Mouse (Mus musculus): Measurements from ENCODE around the gene Exoc4. TPM values are rescaled to one million over a fixed set of nuclear protein-coding genes. Genes with fewer than 3 reads are reported as not detected.
A peak's percentile ranks its signal among the peaks of the same experiment; 100 is the strongest.

Gene Exoc4
- total RNA-seq (2012; rRNA removed) = 36.9 and 41.9 TPM in 2 replicates
- 37.5 and 46.4 TPM in 2 replicates for total RNA-seq (2014; rRNA removed)
- 26.5 and 31.2 TPM in 2 replicates for polyA plus RNA-seq (2012; ENCODE audit: insufficient read length, low read depth)

DNA sequence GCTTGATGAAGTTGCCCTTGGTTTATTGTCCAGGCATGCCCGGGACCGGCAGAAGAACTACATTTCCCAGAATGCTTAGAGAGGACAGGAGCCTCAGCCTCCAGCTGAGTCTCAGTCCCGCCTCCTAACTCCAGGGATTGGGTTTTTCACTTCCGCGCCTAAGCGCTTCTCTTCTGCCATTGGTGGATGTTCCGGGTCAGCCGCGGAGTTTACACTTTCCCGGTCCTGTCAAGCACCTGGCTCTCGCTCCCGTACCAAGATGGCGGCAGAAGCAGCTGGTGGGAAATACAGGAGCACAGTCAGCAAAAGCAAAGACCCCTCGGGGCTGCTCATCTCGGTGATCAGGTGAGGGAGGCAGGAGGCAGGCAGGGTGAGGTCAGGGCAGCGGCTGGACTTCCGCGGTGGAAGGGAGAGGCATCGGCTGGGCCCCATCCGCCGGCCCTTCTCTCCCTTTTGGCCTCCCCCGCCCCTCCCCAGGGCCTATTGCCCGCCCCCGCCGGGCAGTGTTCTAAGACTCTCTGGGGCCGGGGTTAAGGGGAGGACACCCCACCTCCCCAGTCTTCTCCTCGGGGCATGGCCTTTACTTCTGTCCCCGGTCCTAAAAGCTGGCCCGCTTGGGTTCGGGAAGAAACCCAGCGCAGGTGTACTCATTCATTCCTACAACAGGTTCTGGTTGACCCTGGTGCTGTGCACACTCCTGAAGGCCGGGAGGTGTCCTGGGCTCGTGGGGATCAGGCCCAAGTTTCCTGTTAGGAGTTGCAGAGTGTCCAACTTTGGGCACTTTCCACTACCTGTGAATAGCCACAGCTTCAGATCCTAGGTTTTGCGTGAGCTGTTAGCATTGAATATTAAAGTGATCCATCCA, at the start of gene Exoc4:
Gene Exoc4 (plus strand): TSS at position 192 of the 865 bp plus-strand sequence.
- in situ Hi-C loops (cut with MboI; ENCODE audit: low pct_ligation_motif_present, low pct_unique_long_range_greater_than_20kb, low sequenced_read_pairs) = no loop called here
- peak within 1 kb of the TSS; percentile 87 for H3K4me2 ChIP-seq (ENCODE audit: insufficient read depth, low read depth, poor library complexity, severe bottlenecking)
- dilution Hi-C loops (cut with MboI; ENCODE audit: extremely low pct_ligation_motif_present, extremely low pct_unique_long_range_greater_than_20kb, low sequenced_read_pairs) = no loop called here
- H3K27ac ChIP-seq (ENCODE audit: insufficient read depth, low read depth) = no peak within 1 kb of the TSS
- H3K27me3 ChIP-seq (replicated peaks) = no peaks in the 10 kb centered on the region
- peak within 1 kb of the TSS; percentile 82 to 88 (median 84) for H3K4me3 ChIP-seq (replicated peaks in 1 of 3; ENCODE audit: low read depth in 2 of 3, low read length in 2 of 3, poor library complexity in 1 of 3)
- peaks cover 15% of the 10 kb centered on the region for H3K79me2 ChIP-seq (replicated peaks; ENCODE audit: control insufficient read depth, extremely low read depth, insufficient read depth, poor library complexity, severe bottlenecking)
- TF ChIP-seq ZKSCAN1 (IDR thresholded peaks at IDR 0.05; ENCODE audit: borderline replicate concordance, low read depth, low read length) (no peak), ZC3H11A (IDR thresholded peaks at IDR 0.05; ENCODE audit: low read depth, low read length) (no peak), USF2 (conservative IDR thresholded peaks at IDR 0.05; ENCODE audit: low read depth, low read length) (no peak), CHD1 (IDR thresholded peaks at IDR 0.05; ENCODE audit: low read depth, low read length) (no peak), ZMIZ1 (IDR thresholded peaks at IDR 0.05; ENCODE audit: low read depth, low read length) (no peak), UBTF (IDR thresholded peaks at IDR 0.05; ENCODE audit: low read depth, low read length) (no peak), MAFK (IDR thresholded peaks at IDR 0.05; ENCODE audit: insufficient replicate concordance, low read length) (peak; percentile 55; the same call in 1 of the 2 replicates), RAD21 (IDR thresholded peaks at IDR 0.05; ENCODE audit: low read depth, low read length) (no peak), TBP (conservative IDR thresholded peaks at IDR 0.05; ENCODE audit: low read depth, low read length) (peak; percentile 54; the same call in 1 of the 2 replicates), KAT2A (IDR thresholded peaks at IDR 0.05; ENCODE audit: insufficient replicate concordance, low read length) (peak; percentile 91), MXI1 (IDR thresholded peaks at IDR 0.05; ENCODE audit: low read depth, low read length) (peak; percentile 80; the same call in 1 of the 2 replicates), JUND (conservative IDR thresholded peaks at IDR 0.05; ENCODE audit: low read depth, low read length) (no peak), EP300 (IDR thresholded peaks at IDR 0.05; ENCODE audit: low read length) (no peak), POLR2AphosphoS2 (IDR thresholded peaks at IDR 0.05; ENCODE audit: low read depth, low read length) (no peak), CHD2 (IDR thresholded peaks at IDR 0.05; ENCODE audit: low read length) (peak; percentile 90), SIN3A (IDR thresholded peaks at IDR 0.05; ENCODE audit: low read length) (peak; percentile 78), BHLHE40 (IDR thresholded peaks at IDR 0.05; ENCODE audit: low read depth, low read length) (no peak), IRF4 (IDR thresholded peaks at IDR 0.05; ENCODE audit: low read depth, low read length) (peak; percentile 68), E2F4 (IDR thresholded peaks at IDR 0.05; ENCODE audit: insufficient replicate concordance, low read depth, low read length) (peak; percentile 91; the same call in 1 of the 2 replicates), HCFC1 (IDR thresholded peaks at IDR 0.05; ENCODE audit: low read depth, low read length) (peak; percentile 99), NELFE (IDR thresholded peaks at IDR 0.05; ENCODE audit: low read depth, low read length) (peak; percentile 55), MEF2A (IDR thresholded peaks at IDR 0.05; ENCODE audit: borderline replicate concordance, low read depth, low read length) (0 out of 2 replicates have a peak, but pooled peaks have one; percentile 8), RCOR1 (conservative IDR thresholded peaks at IDR 0.05; ENCODE audit: low read depth, low read length) (no peak), TCF12 (IDR thresholded peaks at IDR 0.05; ENCODE audit: low read depth, low read length) (peak; percentile 48; the same call in 1 of the 2 replicates), GABPA (IDR thresholded peaks at IDR 0.05; ENCODE audit: insufficient replicate concordance, low read depth, low read length) (peak; percentile 40; the same call in 1 of the 2 replicates), ELF1 (IDR thresholded peaks at IDR 0.05; ENCODE audit: low read depth, low read length) (peak; percentile 97), ETS1 (conservative IDR thresholded peaks at IDR 0.05; ENCODE audit: low read depth, low read length) (0 out of 2 replicates have a peak, but pooled peaks have one; percentile 17), MYC (IDR thresholded peaks at IDR 0.05; ENCODE audit: low read depth, low read length) (no peak), MAZ (IDR thresholded peaks at IDR 0.05; ENCODE audit: low read depth, low read length) (no peak), ZNF384 (IDR thresholded peaks at IDR 0.05; ENCODE audit: low read depth, low read length) (no peak), MAX (IDR thresholded peaks at IDR 0.05; ENCODE audit: low read length) (no peak), NRF1 (IDR thresholded peaks at IDR 0.05; ENCODE audit: low read depth, low read length) (peak; percentile 37; the same call in 1 of the 2 replicates), USF1 (IDR thresholded peaks at IDR 0.05; ENCODE audit: low read depth, low read length) (no peak), POLR2A (IDR thresholded peaks at IDR 0.05; ENCODE audit: low read depth, low read length) (peak; percentile 74)
- H3K9ac ChIP-seq (ENCODE audit: insufficient read depth, low read depth) = peak within 1 kb of the TSS; percentile 86
- peaks cover 0 to 15% of the 10 kb centered on the region in 2 experiments for H3K36me3 ChIP-seq (replicated peaks in 1 of 2; ENCODE audit: control insufficient read depth in 1 of 2, insufficient read depth in 1 of 2, low read length in 1 of 2)
- H3K9me3 ChIP-seq (replicated peaks; ENCODE audit: low read length) = peaks cover 2% of the 10 kb centered on the region
- peaks cover 6 to 36% of the 10 kb centered on the region in 2 experiments; a peak in 3 of 4 replicates for H3K4me1 ChIP-seq (ENCODE audit: control insufficient read depth in 1 of 2, insufficient read depth in 2 of 2)
- DNase-seq (ENCODE audit: extremely low read depth) = peak; percentile 97
